Mouse (Mus musculus) ES-E14 (cell line): ENCODE data around the gene Cox17. TPM values are rescaled to one million over a fixed set of nuclear protein-coding genes. Genes with fewer than 3 reads are reported as not detected.

Experiments used
- DNase-seq: peaks from one replicate; pipeline ENCODE4 v3.0.0-alpha.2; 2013; ENCODE audit warnings: low read depth, low spot score
- H3K27ac ChIP-seq: 2 replicates; pipeline ENCODE4 v1.5.1; 2012; ENCODE audit warnings: low read depth, mild to moderate bottlenecking, low read length, moderate library complexity, mixed read lengths; ENCODE audit not compliant: poor library complexity, insufficient read depth, severe bottlenecking
- H3K36me3 ChIP-seq: 2 replicates; pipeline ENCODE4 v1.6.1; 2012; ENCODE audit warnings: mild to moderate bottlenecking, low read length, moderate library complexity, mixed read lengths; ENCODE audit not compliant: control insufficient read depth, poor library complexity, insufficient read depth, severe bottlenecking
- H3K4me1 ChIP-seq, 2 experiments: fragments of 150-350 bp in 1 of 2; sonication (generic) in 1 of 2; 2 replicates each; pipeline ENCODE4 v1.6.1; 2012; ENCODE audit warnings: low read length in 2 of 2, mild to moderate bottlenecking in 1 of 2, mixed read lengths in 1 of 2; ENCODE audit not compliant: control insufficient read depth in 2 of 2, insufficient read depth in 2 of 2, poor library complexity in 1 of 2
- H3K4me3 ChIP-seq, 2 experiments: fragments of 150-350 bp in 1 of 2; sonication (generic) in 1 of 2; 2 replicates each; pipeline ENCODE4 v1.5.1; 2012; ENCODE audit warnings: low read length in 2 of 2, low read depth in 1 of 2, mild to moderate bottlenecking in 1 of 2, mixed read lengths in 1 of 2; ENCODE audit not compliant: insufficient read depth in 1 of 2, poor library complexity in 1 of 2, severe bottlenecking in 1 of 2
- H3K9ac ChIP-seq: 2 replicates; pipeline ENCODE4 v1.6.1; 2012; ENCODE audit warnings: low read depth, mild to moderate bottlenecking, low read length, mixed read lengths; ENCODE audit not compliant: poor library complexity, insufficient read depth, severe bottlenecking
- H3K9me3 ChIP-seq: fragments of 150-350 bp; sonication (generic); 2 replicates; pipeline ENCODE4 v1.6.1; 2012; ENCODE audit warnings: low read depth, mild to moderate bottlenecking, low read length; ENCODE audit not compliant: control insufficient read depth, insufficient read depth
- CHD2 ChIP-seq: IDR thresholded peaks from 2 replicates; pipeline ENCODE4 v1.6.1; 2014; ENCODE audit warnings: mild to moderate bottlenecking, low read depth, low read length, inconsistent platforms
- HCFC1 ChIP-seq: IDR thresholded peaks from 2 replicates; pipeline ENCODE4 v1.6.1; 2012; ENCODE audit warnings: low read length, inconsistent platforms, borderline replicate concordance; ENCODE audit not compliant: insufficient read depth
- MAFK ChIP-seq: IDR thresholded peaks from 2 replicates; pipeline ENCODE4 v1.6.1; 2014; ENCODE audit warnings: mild to moderate bottlenecking, low read depth, low read length, inconsistent platforms; ENCODE audit not compliant: insufficient read depth
- ZC3H11A ChIP-seq: IDR thresholded peaks from 2 replicates; pipeline ENCODE4 v1.6.1; 2012; ENCODE audit warnings: low read depth, mild to moderate bottlenecking, inconsistent platforms, low read length, borderline replicate concordance
- ZNF384 ChIP-seq: IDR thresholded peaks from 2 replicates; pipeline ENCODE4 v1.6.1; 2012; ENCODE audit warnings: low read depth, low read length, inconsistent platforms
- in situ Hi-C, 2 experiments: fragments of 600-800 bp; cut with MboI; formaldehyde crosslinking; loops; one replicate each; pipeline ENCODE4 v1.15.1; 2025; ENCODE audit warnings: low sequenced_read_pairs in 2 of 2, inconsistent platforms in 1 of 2; ENCODE audit not compliant: unreplicated experiment in 2 of 2
- total RNA-seq: library from RNA; depleted of rRNA; stranded (reverse); fragments of 300-350 nt; gene quantifications from 2 replicates; pipeline ENCODE4 v1.2.3, GENCODE M21; 2012

The Cox17 gene
- total RNA-seq, 1 experiment = 249 TPM

GRCm38 (mm10) chr16:38383683-38384082, 36.9 kb downstream of the Cox17 start:
- H3K9me3 ChIP-seq = no peaks in the 10 kb centered on the region
- in situ Hi-C loops = no loop called here
- no peak overlapping the region for H3K9ac ChIP-seq
- no peak overlapping the region for H3K4me3 ChIP-seq
- H3K4me1 ChIP-seq = no peaks in the 10 kb centered on the region
- no peak overlapping the region for H3K27ac ChIP-seq
- no peaks in the 10 kb centered on the region for H3K36me3 ChIP-seq
- DNase-seq = no peak
- TF ChIP-seq CHD2 (no peak), ZC3H11A (no peak), ZNF384 (no peak), HCFC1 (no peak), MAFK (no peak)

GRCm38 (mm10) chr16:38385184-38385634, 38.4 kb downstream of the Cox17 start:
- in situ Hi-C loops = no loop called here
- Histone ChIP-seq H3K4me1 (no peaks in the 10 kb centered on the region), H3K27ac (no peak overlapping the region), H3K4me3 (no peak overlapping the region), H3K9me3 (no peaks in the 10 kb centered on the region), H3K36me3 (no peaks in the 10 kb centered on the region), H3K9ac (no peak overlapping the region)
- DNase-seq = no peak
- TF ChIP-seq ZNF384 = no peak
- no peak for TF ChIP-seq MAFK
- TF ChIP-seq HCFC1 = no peak
- TF ChIP-seq ZC3H11A = no peak
- no peak for TF ChIP-seq CHD2

GRCm38 (mm10) chr16:38385700-38386099, 38.9 kb downstream of the Cox17 start:
- no peak for DNase-seq
- TF ChIP-seq HCFC1 = no peak
- no peak for TF ChIP-seq MAFK
- TF ChIP-seq ZC3H11A = no peak
- TF ChIP-seq ZNF384 = no peak
- TF ChIP-seq CHD2 = no peak
- H3K9ac ChIP-seq = no peak overlapping the region
- no peaks in the 10 kb centered on the region for H3K9me3 ChIP-seq
- no peaks in the 10 kb centered on the region for H3K36me3 ChIP-seq
- H3K27ac ChIP-seq = no peak overlapping the region
- in situ Hi-C loops = no loop called here
- no peaks in the 10 kb centered on the region for H3K4me1 ChIP-seq
- no peak overlapping the region for H3K4me3 ChIP-seq

GRCm38 (mm10) chr16:38387389-38387788, 40.6 kb downstream of the Cox17 start:
- Histone ChIP-seq H3K9me3 (no peaks in the 10 kb centered on the region), H3K27ac (no peak overlapping the region), H3K4me1 (peaks cover under 1 to 2% of the 10 kb centered on the region in 2 experiments; a peak in 2 of 4 replicates), H3K4me3 (no peak overlapping the region), H3K9ac (no peak overlapping the region), H3K36me3 (no peaks in the 10 kb centered on the region)
- in situ Hi-C loops = no loop called here
- DNase-seq = no peak
- TF ChIP-seq ZNF384 = no peak
- TF ChIP-seq CHD2 = no peak
- TF ChIP-seq ZC3H11A = no peak
- TF ChIP-seq HCFC1 = no peak
- no peak for TF ChIP-seq MAFK

GRCm38 (mm10) chr16:38388757-38389156, 42.0 kb downstream of the Cox17 start:
- Histone ChIP-seq H3K36me3 (no peaks in the 10 kb centered on the region), H3K4me1 (peaks cover 2 to 6% of the 10 kb centered on the region in 2 experiments; a peak in 2 of 4 replicates), H3K9ac (no peak overlapping the region), H3K27ac (no peak overlapping the region), H3K9me3 (no peaks in the 10 kb centered on the region), H3K4me3 (no peak overlapping the region)
- in situ Hi-C loops = no loop called here
- no peak for DNase-seq
- no peak for TF ChIP-seq ZNF384
- TF ChIP-seq ZC3H11A = no peak
- TF ChIP-seq CHD2 = no peak
- no peak for TF ChIP-seq MAFK
- no peak for TF ChIP-seq HCFC1
